Mouse (Mus musculus): ENCODE measurements around the gene Dact3. TPM values are rescaled to one million over a fixed set of nuclear protein-coding genes. Genes with fewer than 3 reads are reported as not detected.

The Dact3 gene
- polyA plus RNA-seq, 2 experiments: 11.5 to 64.3 TPM

DNA sequence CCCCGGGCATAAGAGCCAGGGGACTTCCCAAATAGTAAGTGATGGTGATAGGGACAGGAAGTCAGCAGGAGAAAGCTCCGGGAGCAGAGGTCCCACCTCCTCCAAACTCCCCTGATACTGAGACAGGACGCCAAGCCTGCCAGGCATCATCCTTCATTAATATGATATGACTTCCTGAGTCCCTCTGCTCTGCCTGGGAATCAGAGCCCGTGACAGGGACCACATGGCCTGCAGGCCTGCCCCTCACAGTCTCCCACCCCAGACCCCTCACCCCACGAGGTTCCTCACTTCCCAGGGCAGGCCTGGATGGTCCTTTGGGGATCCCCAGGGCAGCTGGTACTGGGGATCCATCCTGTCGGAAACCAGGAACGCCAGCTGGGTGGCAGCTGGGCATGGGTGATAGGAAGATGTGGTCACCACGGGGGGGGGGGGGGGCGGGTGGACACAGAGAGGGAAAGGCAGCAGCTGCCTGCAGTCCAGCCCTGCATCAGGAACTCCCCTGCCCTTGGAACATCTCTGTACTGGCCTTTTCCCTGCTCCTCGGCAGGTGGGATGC, 29.1 kb downstream of the Dact3 start:
- TF ChIP-seq POLR2A (IDR thresholded peaks at IDR 0.05; ENCODE audit: borderline replicate concordance, extremely low read depth, insufficient read depth, insufficient read length): no peak
- ATAC-seq (ENCODE audit: low FRiP score, low read depth) (no peak), DNase-seq (ENCODE audit: low spot score) (no peak)
- no peak overlapping the region for H3K27ac ChIP-seq (replicated peaks; ENCODE audit: low read depth, low read length)
- WGBS: 43% methylated on average over 8 of the region's 10 CpGs
- no peak overlapping the region for H3K4me3 ChIP-seq (replicated peaks; ENCODE audit: low read length)
- no peaks in the 10 kb centered on the region for H3K27me3 ChIP-seq (ENCODE audit: control insufficient read depth, insufficient read depth, low read length)
- peaks cover 30% of the 10 kb centered on the region for H3K4me1 ChIP-seq (ENCODE audit: control insufficient read depth, insufficient read depth, low read length)
- no peak overlapping the region for H3K4me2 ChIP-seq (replicated peaks; ENCODE audit: low read depth, low read length, severe bottlenecking)
- no peak overlapping the region for H3K9ac ChIP-seq (ENCODE audit: low read depth, low read length, severe bottlenecking)
- H3K36me3 ChIP-seq (ENCODE audit: control insufficient read depth, insufficient read depth, low read length): no peaks in the 10 kb centered on the region
- no peaks in the 10 kb centered on the region for H3K9me3 ChIP-seq (ENCODE audit: control insufficient read depth, low read length)

DNA sequence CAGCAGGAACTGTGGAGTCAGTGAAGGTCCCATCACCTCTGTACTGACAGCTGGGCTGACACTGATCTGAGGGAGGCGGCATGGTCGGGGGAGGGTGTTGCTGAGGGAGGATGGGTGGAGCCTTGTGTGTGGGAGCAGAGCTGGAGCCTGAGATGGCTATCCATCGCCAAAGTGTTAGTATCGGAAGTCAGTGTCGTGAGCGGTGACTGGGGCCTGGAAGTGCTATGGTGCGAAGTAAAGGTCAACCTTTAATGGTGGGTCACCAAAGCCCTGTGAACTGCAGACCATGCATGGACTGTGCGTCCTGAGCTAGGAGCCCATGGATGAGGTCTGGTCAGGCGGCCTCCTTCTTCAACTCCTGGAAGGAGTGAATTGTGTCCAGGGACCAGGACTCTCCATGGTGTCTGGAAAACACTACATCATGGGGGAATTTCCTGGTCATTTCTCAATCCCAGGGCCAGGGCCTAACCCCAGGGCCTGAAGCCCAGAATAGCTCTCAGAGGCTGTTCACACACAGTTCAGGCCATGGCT, 30.4 kb downstream of the Dact3 start:
- Histone ChIP-seq H3K9ac (ENCODE audit: low read depth, low read length, severe bottlenecking) (no peak overlapping the region), H3K27me3 (ENCODE audit: control insufficient read depth, insufficient read depth, low read length) (no peaks in the 10 kb centered on the region), H3K4me3 (replicated peaks; ENCODE audit: low read length) (no peak overlapping the region), H3K9me3 (ENCODE audit: control insufficient read depth, low read length) (no peaks in the 10 kb centered on the region), H3K4me2 (replicated peaks; ENCODE audit: low read depth, low read length, severe bottlenecking) (no peak overlapping the region), H3K36me3 (ENCODE audit: control insufficient read depth, insufficient read depth, low read length) (no peaks in the 10 kb centered on the region), H3K4me1 (ENCODE audit: control insufficient read depth, insufficient read depth, low read length) (peaks cover 26% of the 10 kb centered on the region), H3K27ac (replicated peaks; ENCODE audit: low read depth, low read length) (no peak overlapping the region)
- WGBS: 30% methylated on average over 9 of the region's 9 CpGs
- DNase-seq (ENCODE audit: low spot score) (no peak), ATAC-seq (ENCODE audit: low FRiP score, low read depth) (no peak)
- TF ChIP-seq POLR2A (IDR thresholded peaks at IDR 0.05; ENCODE audit: borderline replicate concordance, extremely low read depth, insufficient read depth, insufficient read length): no peak

DNA sequence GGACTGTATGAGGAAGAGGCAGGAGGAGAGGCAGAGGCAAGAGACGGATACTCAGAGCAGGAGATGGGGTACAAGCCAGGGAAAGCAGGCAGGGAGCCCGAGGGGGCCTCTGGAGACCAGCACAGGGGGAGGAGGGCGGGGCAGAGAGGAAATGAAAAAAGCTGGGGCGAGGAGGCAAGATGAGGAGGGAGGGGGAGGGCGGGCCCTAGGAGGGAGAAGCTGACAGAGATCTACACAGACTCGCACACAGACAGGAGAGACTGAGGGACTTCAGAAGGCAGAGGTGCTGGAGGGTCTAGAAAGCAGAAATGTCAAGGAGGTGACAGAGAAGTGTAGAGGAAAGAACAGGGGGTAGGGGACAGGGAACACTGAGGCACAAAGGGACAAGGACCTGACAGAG, 31.2 kb downstream of the Dact3 start, which contains the start of gene Ptgir:
TSS of gene Ptgir (plus strand) at position 210 of the 400 bp plus-strand sequence.
- Histone ChIP-seq H3K9ac (ENCODE audit: low read depth, low read length, severe bottlenecking) (peak within 1 kb of the TSS; percentile 4; the same call in 1 of the 2 replicates), H3K4me3 (replicated peaks; ENCODE audit: low read length) (no peak within 1 kb of the TSS), H3K27me3 (ENCODE audit: control insufficient read depth, insufficient read depth, low read length) (no peaks in the 10 kb centered on the region), H3K9me3 (ENCODE audit: control insufficient read depth, low read length) (no peaks in the 10 kb centered on the region), H3K27ac (replicated peaks; ENCODE audit: low read depth, low read length) (no peak within 1 kb of the TSS), H3K36me3 (ENCODE audit: control insufficient read depth, insufficient read depth, low read length) (no peaks in the 10 kb centered on the region), H3K4me1 (ENCODE audit: control insufficient read depth, insufficient read depth, low read length) (peaks cover 22% of the 10 kb centered on the region), H3K4me2 (replicated peaks; ENCODE audit: low read depth, low read length, severe bottlenecking) (0 out of 2 replicates have a peak within 1 kb of the TSS, but pooled peaks have one; percentile 13)
- no peak for TF ChIP-seq POLR2A (IDR thresholded peaks at IDR 0.05; ENCODE audit: borderline replicate concordance, extremely low read depth, insufficient read depth, insufficient read length)
- peak; percentile 44 for DNase-seq (ENCODE audit: low spot score)
- peak; percentile 14; the same call in 1 of the 2 replicates for ATAC-seq (ENCODE audit: low FRiP score, low read depth)
- 8% methylated on average over 6 of the region's 6 CpGs for WGBS

DNA sequence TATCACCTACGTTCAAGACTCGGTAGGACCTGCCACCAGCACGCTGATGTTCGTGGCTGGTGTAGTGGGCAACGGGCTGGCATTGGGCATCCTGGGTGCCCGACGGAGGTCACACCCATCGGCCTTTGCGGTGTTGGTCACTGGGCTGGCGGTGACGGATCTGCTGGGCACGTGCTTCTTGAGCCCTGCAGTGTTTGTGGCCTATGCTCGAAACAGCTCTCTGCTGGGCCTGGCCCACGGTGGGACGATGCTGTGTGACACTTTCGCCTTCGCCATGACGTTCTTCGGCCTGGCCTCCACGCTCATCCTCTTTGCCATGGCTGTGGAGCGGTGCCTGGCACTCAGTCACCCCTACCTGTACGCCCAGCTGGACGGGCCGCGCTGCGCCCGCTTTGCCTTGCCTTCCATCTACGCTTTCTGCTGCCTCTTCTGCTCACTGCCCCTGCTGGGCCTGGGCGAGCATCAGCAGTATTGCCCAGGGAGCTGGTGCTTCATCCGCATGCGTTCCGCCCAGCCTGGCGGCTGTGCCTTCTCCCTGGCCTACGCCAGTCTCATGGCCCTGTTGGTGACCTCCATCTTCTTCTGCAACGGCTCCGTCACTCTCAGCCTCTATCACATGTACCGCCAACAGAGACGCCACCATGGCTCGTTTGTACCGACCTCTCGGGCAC, 31.9 kb downstream of the Dact3 start:
- 0 out of 2 replicates have a peak overlapping the region, but pooled peaks have one; percentile 13 for H3K4me2 ChIP-seq (replicated peaks; ENCODE audit: low read depth, low read length, severe bottlenecking)
- 93% methylated on average over 39 of the region's 41 CpGs for WGBS

DNA sequence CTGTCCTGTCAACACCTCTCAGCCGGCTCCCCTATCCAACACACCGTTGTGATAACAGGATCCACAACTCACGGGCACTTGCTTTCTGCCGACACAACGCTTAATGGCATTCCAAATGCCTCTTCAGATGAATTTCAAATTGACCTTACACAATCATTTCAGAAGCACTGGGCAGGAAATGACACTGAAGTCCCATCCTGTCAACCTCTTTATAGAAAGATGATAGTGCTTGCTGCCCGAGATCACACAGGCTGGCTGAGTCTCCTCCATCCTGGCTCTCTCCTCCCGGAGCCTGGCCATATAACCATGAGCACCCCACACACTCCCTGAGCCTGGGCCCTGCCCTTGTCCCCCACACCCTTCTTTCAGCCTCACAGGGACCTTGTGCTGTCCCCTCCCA, 32.7 kb downstream of the Dact3 start:
- H3K9ac ChIP-seq (ENCODE audit: low read depth, low read length, severe bottlenecking): no peak overlapping the region
- H3K4me1 ChIP-seq (ENCODE audit: control insufficient read depth, insufficient read depth, low read length): peaks cover 17% of the 10 kb centered on the region
- no peaks in the 10 kb centered on the region for H3K9me3 ChIP-seq (ENCODE audit: control insufficient read depth, low read length)
- no peak for TF ChIP-seq POLR2A (IDR thresholded peaks at IDR 0.05; ENCODE audit: borderline replicate concordance, extremely low read depth, insufficient read depth, insufficient read length)
- no peaks in the 10 kb centered on the region for H3K27me3 ChIP-seq (ENCODE audit: control insufficient read depth, insufficient read depth, low read length)
- DNase-seq (ENCODE audit: low spot score) (no peak), ATAC-seq (ENCODE audit: low FRiP score, low read depth) (no peak)
- H3K27ac ChIP-seq (replicated peaks; ENCODE audit: low read depth, low read length): no peak overlapping the region
- H3K4me2 ChIP-seq (replicated peaks; ENCODE audit: low read depth, low read length, severe bottlenecking): 0 out of 2 replicates have a peak overlapping the region, but pooled peaks have one; percentile 2
- no peaks in the 10 kb centered on the region for H3K36me3 ChIP-seq (ENCODE audit: control insufficient read depth, insufficient read depth, low read length)
- H3K4me3 ChIP-seq (replicated peaks; ENCODE audit: low read length): no peak overlapping the region
- WGBS: 67% methylated on average over 7 of the region's 7 CpGs

More for the DNA sequence above, 31.9 kb downstream of the Dact3 start:
- no peak for TF ChIP-seq POLR2A (IDR thresholded peaks at IDR 0.05; ENCODE audit: borderline replicate concordance, extremely low read depth, insufficient read depth, insufficient read length)
- Histone ChIP-seq H3K9ac (ENCODE audit: low read depth, low read length, severe bottlenecking) (peak overlapping the region; percentile 4; the same call in 1 of the 2 replicates), H3K9me3 (ENCODE audit: control insufficient read depth, low read length) (no peaks in the 10 kb centered on the region), H3K27ac (replicated peaks; ENCODE audit: low read depth, low read length) (no peak overlapping the region), H3K36me3 (ENCODE audit: control insufficient read depth, insufficient read depth, low read length) (no peaks in the 10 kb centered on the region), H3K4me3 (replicated peaks; ENCODE audit: low read length) (no peak overlapping the region), H3K27me3 (ENCODE audit: control insufficient read depth, insufficient read depth, low read length) (no peaks in the 10 kb centered on the region), H3K4me1 (ENCODE audit: control insufficient read depth, insufficient read depth, low read length) (peaks cover 15% of the 10 kb centered on the region)
- DNase-seq (ENCODE audit: low spot score): no peak
- ATAC-seq (ENCODE audit: low FRiP score, low read depth): no peak

Data from limb, embryonic 14.5 days (tissue).